Mouse (Mus musculus): ENCODE measurements around the gene Cep112.
A peak's percentile ranks its signal among the peaks of the same experiment; 100 is the strongest.

Cep112 gene

GRCm38 (mm10) chr11:108424889-108425591 lies at the start of gene Cep112:
TSS of gene Cep112 (plus strand) at chr11:108425192.
- DNase-seq (ENCODE audit: low read depth, low spot score), result peak; percentile 42

DNA sequence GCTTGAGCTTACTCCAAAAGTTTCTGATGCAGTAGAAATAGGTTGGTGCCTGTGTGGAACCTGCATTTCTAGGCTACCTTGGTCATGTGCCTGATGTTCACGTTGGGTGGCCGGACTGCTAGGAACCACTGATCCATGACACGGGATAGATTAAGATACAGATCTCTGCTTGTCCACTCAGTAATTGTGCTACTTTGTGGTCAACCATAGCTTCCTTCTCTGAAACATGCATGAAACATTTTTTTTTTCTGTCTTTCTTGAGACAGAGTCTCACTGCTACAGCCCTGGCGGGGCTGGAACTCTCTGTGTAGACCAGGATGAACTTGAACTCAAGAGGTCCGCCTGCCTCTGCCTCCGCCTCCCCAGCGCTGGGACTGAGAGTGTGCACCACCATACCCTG lies 48.2 kb upstream of the Cep112 start:
- DNase-seq (ENCODE audit: low read depth, low spot score), result no peak

DNA sequence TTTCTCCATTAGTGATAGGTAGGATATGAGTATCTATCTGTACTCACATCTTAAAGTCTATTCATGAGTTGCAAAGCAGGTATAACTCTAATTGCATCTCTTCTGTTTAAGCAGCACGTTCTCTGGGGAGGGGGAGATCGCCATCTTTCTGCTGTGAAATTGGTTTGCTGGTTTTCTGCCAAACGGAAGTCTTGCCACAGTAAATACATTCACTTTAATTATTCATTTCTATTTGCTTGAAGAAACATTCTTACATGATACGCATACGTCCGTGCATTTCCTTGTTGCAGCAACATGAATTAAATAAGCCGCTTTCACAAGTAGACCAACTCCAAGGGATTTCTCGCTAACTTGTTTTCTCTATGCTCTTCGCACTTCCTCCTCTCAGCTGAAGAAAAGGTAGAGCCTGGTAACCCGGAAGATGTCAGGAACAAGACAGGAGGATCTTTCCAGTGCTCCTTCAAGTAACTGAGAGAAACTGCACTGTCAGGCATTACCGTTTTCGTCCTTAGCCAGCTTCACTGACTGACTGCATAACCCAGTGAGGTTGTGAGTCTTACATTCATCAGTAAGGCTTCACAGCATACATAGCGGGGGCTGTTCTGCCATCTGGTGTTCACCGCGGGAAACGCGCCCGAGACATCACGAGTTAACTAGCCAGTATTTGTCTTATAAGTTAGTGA lies 47.2 kb upstream of the Cep112 start:
- no peak for DNase-seq (ENCODE audit: low read depth, low spot score)

DNA sequence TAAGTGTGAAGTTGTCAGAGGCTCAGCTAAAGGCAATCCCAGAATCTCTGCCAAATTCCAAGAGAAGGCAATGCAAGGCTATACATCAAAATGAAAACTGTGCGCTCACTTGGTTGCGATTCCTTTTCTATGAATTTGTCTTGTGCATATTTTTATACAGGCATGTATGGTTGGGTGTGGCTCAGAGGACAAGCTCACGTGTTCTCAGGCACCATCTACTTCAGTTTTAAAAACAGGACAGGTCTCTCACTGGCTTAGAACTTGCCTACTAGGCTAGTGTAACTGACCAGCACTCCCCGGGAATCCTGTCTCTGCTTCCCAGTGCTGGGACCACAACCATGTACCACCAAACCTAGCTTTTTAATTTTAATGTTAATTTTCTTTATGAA lies 46.6 kb upstream of the Cep112 start:
- DNase-seq (ENCODE audit: low read depth, low spot score), result no peak

DNA sequence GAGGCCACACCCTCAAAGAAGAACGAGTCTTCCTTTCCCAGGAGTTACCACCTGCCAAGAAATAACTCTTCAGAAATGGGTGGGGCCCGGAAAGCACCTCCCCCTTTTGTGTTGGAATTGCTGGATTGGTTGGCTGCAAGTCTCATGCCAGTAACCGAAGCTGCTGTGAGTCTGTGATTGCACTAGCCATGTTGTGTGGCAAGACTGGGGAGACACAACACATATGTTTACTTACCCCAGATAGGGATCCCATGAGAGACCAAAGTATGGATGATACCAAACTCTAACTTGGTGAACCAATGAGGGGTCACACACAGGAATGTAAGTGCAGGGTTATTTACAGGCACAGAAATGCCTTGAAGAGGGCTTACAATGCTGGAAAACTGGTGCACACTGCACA lies 42.3 kb upstream of the Cep112 start:
- DNase-seq (ENCODE audit: low read depth, low spot score), result no peak

DNA sequence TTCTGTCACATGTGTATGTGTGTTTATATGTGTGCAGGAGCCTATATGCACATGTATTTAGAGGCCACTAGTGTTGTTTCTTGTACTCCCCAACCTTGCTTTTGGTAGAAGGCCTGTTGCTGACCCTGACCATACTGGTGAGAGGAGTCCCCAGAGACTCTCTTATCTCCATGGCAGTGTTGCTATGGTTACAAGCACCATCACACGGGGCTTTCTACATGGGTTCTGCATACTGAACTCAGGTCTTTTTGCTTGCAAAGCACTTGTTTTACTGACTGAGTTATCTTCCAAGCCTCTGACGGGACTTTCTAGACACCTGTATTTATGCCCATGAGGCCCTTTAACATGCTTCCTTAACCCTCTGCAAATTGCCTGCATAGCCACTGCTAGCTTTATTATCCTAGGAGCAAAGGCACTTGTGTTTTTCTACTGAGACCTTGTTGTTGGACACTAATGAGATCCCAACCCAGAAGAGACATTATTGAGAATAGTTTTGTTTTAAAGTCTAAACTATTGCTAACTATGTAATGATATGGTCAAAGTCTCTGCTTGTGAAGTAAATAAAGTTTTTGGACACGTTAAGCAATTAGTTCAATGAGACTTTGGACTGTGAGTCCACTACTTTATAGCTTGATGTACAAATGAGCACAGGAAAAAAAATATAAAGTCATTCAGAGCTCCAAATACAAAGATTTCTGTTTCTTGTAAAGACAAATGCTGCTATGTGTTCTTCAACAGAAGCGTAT lies 39.9 kb upstream of the Cep112 start:
- no peak for DNase-seq (ENCODE audit: low read depth, low spot score)

DNA sequence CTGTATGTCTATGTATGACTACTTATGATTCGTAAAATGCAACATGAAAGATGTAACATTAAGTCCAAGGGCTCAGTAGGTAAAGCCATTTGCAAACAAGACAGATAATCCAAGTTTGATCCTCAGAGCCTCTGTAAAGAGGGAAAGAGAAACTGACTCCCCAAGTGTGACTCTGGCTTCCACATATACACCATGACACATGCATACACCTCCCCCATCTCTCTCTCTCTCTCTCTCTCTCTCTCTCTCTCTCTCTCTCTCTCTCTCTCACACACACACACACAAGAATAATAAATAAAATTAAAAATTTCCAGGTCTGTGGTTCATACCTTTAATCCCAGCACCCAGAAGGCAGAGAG lies 39.3 kb upstream of the Cep112 start:
- DNase-seq (ENCODE audit: low read depth, low spot score), result no peak

DNA sequence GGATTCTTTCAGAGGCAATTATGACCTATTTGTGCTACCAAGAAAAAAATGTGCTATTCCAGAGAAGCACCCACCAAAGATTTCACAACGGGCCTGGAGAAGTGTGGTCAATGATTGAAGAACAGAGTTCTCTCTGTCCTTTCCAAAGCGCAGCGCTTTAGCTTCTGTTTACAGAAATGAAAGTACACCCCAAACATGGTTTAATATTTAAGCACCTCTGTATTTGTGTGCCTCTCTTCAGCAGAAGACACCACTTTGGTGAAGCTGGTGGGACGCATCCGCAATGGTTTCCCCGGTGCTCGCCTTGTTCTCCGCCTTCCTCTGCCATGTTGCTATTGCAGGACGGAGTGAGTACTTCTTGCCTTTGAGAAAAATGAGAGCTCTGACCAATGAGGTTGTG lies 29.9 kb upstream of the Cep112 start:
- DNase-seq (ENCODE audit: low read depth, low spot score), result no peak

DNA sequence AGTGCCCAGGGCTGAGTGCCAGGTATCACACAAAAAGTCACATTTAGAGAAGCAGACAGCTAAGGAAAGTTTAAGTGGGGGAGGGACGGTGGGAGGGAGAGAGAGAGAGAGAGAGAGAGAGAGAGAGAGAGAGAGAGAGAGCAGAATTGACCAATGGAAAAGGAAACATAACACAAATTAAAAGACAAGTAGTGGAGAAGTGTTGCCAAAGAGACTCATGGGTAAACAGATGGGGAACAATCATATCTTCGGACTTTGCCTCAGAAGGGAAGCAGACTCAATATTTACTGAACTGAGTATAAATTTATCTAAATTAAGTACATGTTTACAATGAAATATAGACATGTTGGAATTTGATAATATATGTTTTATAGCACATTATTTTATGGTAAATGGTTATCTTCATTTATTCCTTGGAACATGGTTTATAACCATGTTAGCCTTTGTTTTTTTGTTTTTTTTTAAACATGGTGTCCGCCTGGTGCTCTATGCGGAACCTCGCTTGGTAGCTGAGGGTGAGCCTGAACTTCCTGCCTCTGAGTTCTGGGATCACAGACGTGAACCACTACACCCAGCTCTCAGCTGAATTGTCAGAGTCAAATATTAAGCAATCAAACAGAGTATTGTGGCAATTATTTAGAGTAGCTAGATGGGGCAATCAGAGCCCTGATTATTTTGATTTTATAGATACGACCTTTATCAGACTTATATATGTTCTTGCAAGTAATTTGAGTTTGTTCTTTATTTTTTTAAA lies 28.7 kb upstream of the Cep112 start:
- no peak for DNase-seq (ENCODE audit: low read depth, low spot score)

GRCm38 (mm10) chr11:108409876-108410644 lies 14.9 kb upstream of the Cep112 start:
- DNase-seq (ENCODE audit: low read depth, low spot score), result no peak

GRCm38 (mm10) chr11:108416360-108416759 lies 8.6 kb upstream of the Cep112 start:
- DNase-seq (ENCODE audit: low read depth, low spot score), result no peak

DNA sequence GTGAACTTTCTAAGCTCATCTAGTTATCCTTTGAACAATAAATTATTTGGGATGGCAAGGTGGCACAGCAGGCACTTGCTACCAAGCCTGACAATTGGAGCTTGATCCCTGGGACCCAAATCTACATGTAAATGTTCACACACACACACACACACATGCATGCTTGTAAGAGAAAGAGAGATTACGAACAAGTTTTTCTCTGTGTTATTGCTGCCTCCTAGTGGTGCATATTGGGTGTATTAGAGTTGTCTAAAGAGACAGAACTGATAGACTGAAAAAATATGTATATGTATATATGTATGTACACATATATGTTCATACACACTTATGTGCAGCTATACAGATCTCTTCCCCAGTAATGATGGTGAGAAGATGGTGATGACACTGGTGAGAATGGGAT lies 6.5 kb upstream of the Cep112 start:
- DNase-seq (ENCODE audit: low read depth, low spot score), result no peak

DNA sequence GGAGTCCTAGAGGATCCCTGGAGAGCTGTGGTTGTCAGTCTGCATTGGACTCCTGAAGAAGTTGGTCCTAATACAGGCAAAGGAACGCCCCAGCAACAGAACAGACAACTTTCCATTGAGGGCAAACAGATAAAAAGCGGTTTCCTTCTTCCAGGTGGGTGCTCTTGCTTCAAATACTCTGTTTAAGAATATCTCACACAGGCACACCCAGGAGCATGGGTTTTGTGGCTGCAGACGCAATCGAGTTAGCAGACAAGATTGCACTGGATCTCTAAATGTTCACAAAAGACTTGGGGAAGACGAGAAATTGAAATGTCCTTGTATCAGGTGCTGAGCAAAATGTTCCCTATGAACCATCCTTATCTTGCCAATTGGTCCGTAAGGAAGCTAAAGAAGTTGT lies 5.8 kb upstream of the Cep112 start:
- DNase-seq (ENCODE audit: low read depth, low spot score), result no peak

- DNase-seq (ENCODE audit: low read depth, low spot score), result no peak
Measured at GRCm38 (mm10) chr11:108420751-108421150, 4.2 kb upstream of the Cep112 start.

- no peak for DNase-seq (ENCODE audit: low read depth, low spot score)
Measured at GRCm38 (mm10) chr11:108423221-108423620, 1.8 kb upstream of the Cep112 start.

GRCm38 (mm10) chr11:108424111-108424510 lies 881 bp upstream of the Cep112 start:
- DNase-seq (ENCODE audit: low read depth, low spot score), result no peak

- no peak for DNase-seq (ENCODE audit: low read depth, low spot score)
Measured at GRCm38 (mm10) chr11:108425592-108425921, 565 bp downstream of the Cep112 start.

- DNase-seq (ENCODE audit: low read depth, low spot score), result no peak
Measured at GRCm38 (mm10) chr11:108426086-108426485, 1.1 kb downstream of the Cep112 start.

- DNase-seq (ENCODE audit: low read depth, low spot score), result no peak
Measured at GRCm38 (mm10) chr11:108427191-108427590, 2.2 kb downstream of the Cep112 start.

DNA sequence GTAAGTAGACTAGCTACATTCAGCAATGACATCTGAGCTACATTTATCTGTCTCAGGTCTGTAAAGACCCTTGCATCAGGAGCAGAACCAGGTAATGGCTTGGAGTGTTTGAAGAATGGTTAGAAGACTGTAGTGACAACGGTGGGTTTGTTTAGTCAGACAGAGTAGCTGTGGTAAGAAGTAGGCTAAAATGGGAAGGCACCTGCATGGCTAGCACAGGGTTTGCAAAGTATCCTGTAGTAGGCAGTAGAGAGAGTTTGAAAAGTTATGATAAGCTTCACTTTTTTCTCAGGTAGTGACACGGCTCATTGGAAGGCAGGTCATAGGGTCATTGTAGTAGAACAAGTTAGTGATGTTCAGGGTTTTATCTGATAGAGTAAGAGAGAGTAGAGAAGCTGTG lies 4.1 kb downstream of the Cep112 start:
- no peak for DNase-seq (ENCODE audit: low read depth, low spot score)

DNA sequence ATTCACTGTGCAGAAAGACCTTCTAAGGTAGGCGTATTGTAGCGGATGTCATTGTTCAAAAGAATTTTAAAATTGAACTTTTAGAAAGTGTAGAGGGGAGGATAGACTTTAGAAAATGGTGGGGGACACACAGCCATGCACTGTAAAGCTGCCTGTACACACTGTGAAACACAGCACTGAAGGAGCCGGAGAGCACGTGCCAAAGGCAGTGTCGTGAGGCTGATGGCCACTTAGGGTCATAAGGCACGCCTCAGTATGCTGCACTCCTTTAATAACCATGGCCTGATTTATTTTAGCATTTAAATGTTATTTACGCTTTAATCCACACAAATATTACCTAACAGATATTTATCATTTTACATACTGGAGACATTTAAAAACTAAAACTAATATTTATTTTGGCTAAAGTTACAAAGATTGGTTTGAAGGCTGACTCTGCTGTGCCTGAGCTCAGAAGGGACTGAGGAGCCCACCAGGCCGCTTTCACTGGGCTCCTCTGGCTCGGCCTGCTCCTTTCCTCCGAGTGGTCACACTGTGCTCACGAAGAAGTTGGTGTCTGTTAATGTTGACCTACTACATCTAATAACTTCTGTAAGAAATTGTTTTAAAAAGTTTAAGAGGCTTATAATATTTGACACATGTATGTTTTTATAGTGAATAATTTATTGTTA lies 19.0 kb downstream of the Cep112 start:
- DNase-seq (ENCODE audit: low read depth, low spot score), result no peak

All from c-Kit-negative CD71-positive TER-119-positive erythroid progenitor cells, embryonic 14.5 days (primary cell).